Mouse (Mus musculus) activated CD4-positive, CD25-positive, alpha-beta regulatory T cell (primary cell): Measurements from ENCODE around the gene Lce1j. TPM values are rescaled to one million over a fixed set of nuclear protein-coding genes. Genes with fewer than 3 reads are reported as not detected.

Source experiments
- polyA plus RNA-seq, 2 experiments: library from polyadenylated mRNA; unstranded; fragments of 100-300 nt; shearing (Covaris generic); gene quantifications; one replicate each; pipeline ENCODE4 v1.2.1; 2017

Lce1j gene
- not detected for polyA plus RNA-seq

GRCm38 (mm10) chr3:92790414-92790813, at the start of gene Lce1j:
Gene Lce1j, minus strand, starts transcription at chr3:92790514.

GRCm38 (mm10) chr3:92827108-92827507, 36.8 kb upstream of the Lce1j start, which contains the start of gene Kprp:
Gene Kprp, minus strand, starts transcription at chr3:92827247.

GRCm38 (mm10) chr3:92807791-92808190, 17.5 kb upstream of the Lce1j start, which contains the start of gene Lce1k:
Gene Lce1k, minus strand, starts transcription at chr3:92807891.

GRCm38 (mm10) chr3:92778799-92779198, 11.5 kb downstream of the Lce1j start, which contains the start of gene Lce1i:
Gene Lce1i, minus strand, starts transcription at chr3:92778899.

GRCm38 (mm10) chr3:92764965-92765364, 25.3 kb downstream of the Lce1j start, which contains the start of gene Lce1h:
Gene Lce1h, minus strand, starts transcription at chr3:92765065.

GRCm38 (mm10) chr3:92752238-92752637, 38.1 kb downstream of the Lce1j start, which contains the start of gene Lce1g:
Gene Lce1g, minus strand, starts transcription at chr3:92752338.

GRCm38 (mm10) chr3:92738996-92739395, 51.3 kb downstream of the Lce1j start, which contains the start of gene Gm38119:
Gene Gm38119, minus strand, starts transcription at chr3:92739096.

Other genes with a start within 250 kb of the Lce1j start
- not detected for gene Ivl, start 216.8 kb downstream of the Lce1j start, polyA plus RNA-seq
- not detected for gene Smcp, start 201.5 kb downstream of the Lce1j start, polyA plus RNA-seq
- gene 2210017I01Rik, start 183.0 kb downstream of the Lce1j start, polyA plus RNA-seq: not detected
- gene Lce6a, start 168.9 kb downstream of the Lce1j start, polyA plus RNA-seq: not detected
- gene Lce1a1, start 142.2 kb downstream of the Lce1j start, polyA plus RNA-seq: not detected
- not detected for gene Lce1b, start 133.6 kb downstream of the Lce1j start, polyA plus RNA-seq
- not detected for gene Lce1a2, start 120.2 kb downstream of the Lce1j start, polyA plus RNA-seq
- not detected for gene Lce1c, start 111.3 kb downstream of the Lce1j start, polyA plus RNA-seq
- gene Lce1d, start 103.3 kb downstream of the Lce1j start, polyA plus RNA-seq: not detected
- not detected for gene Lce1e, start 81.4 kb downstream of the Lce1j start, polyA plus RNA-seq
- gene Lce1f, start 70.2 kb downstream of the Lce1j start, polyA plus RNA-seq: not detected
- not detected for gene Gm38119, start 51.4 kb downstream of the Lce1j start, polyA plus RNA-seq
- gene Lce1g, start 38.2 kb downstream of the Lce1j start, polyA plus RNA-seq: not detected
- gene Lce1h, start 25.4 kb downstream of the Lce1j start, polyA plus RNA-seq: not detected
- gene Lce1i, start 11.6 kb downstream of the Lce1j start, polyA plus RNA-seq: not detected
- not detected for gene Lce1k, start 17.4 kb upstream of the Lce1j start, polyA plus RNA-seq
- not detected for gene Kprp, start 36.7 kb upstream of the Lce1j start, polyA plus RNA-seq
- not detected for gene Lce1l, start 60.8 kb upstream of the Lce1j start, polyA plus RNA-seq
- gene 2310050C09Rik, start 79.7 kb upstream of the Lce1j start, polyA plus RNA-seq: not detected
- not detected for gene Lce3a, start 135.7 kb upstream of the Lce1j start, polyA plus RNA-seq
- not detected for gene Lce3b, start 142.5 kb upstream of the Lce1j start, polyA plus RNA-seq
- not detected for gene Lce3c, start 154.0 kb upstream of the Lce1j start, polyA plus RNA-seq
- not detected for gene Lce3d, start 166.9 kb upstream of the Lce1j start, polyA plus RNA-seq
- not detected for gene Lce3e, start 176.5 kb upstream of the Lce1j start, polyA plus RNA-seq
- gene Lce3f, start 201.7 kb upstream of the Lce1j start, polyA plus RNA-seq: not detected
- gene Crct1, start 225.2 kb upstream of the Lce1j start, polyA plus RNA-seq: not detected
- not detected for gene Lce1m, start 228.5 kb upstream of the Lce1j start, polyA plus RNA-seq